Mouse (Mus musculus) R1 (cell line): Measurements from ENCODE around the gene Bmpr2.
A peak's percentile ranks its signal among the peaks of the same experiment; 100 is the strongest.

ENCODE experiments used
- DNase-seq: peaks from one replicate; pipeline ENCODE4 v3.0.0-alpha.2; 2018; ENCODE audit warnings: low read depth, low spot score

Bmpr2 gene

GRCm38 (mm10) chr1:59763164-59763768, at the start of gene Bmpr2:
TSS of gene Bmpr2 (plus strand) at chr1:59763400.
- DNase-seq: peak; percentile 84

GRCm38 (mm10) chr1:59719900-59720299, 43.3 kb upstream of the Bmpr2 start:
- peak; percentile 70 for DNase-seq

- DNase-seq: no peak
Measured at GRCm38 (mm10) chr1:59725661-59726060, 37.5 kb upstream of the Bmpr2 start.

GRCm38 (mm10) chr1:59730106-59730505, 33.1 kb upstream of the Bmpr2 start:
- DNase-seq: no peak

GRCm38 (mm10) chr1:59730737-59731136, 32.5 kb upstream of the Bmpr2 start:
- no peak for DNase-seq

GRCm38 (mm10) chr1:59734076-59734475, 29.1 kb upstream of the Bmpr2 start:
- DNase-seq: no peak

GRCm38 (mm10) chr1:59738768-59739414, 24.3 kb upstream of the Bmpr2 start:
- DNase-seq: no peak

- DNase-seq: no peak
Measured at GRCm38 (mm10) chr1:59739577-59740354, 23.4 kb upstream of the Bmpr2 start.

- DNase-seq: no peak
Measured at GRCm38 (mm10) chr1:59749047-59749446, 14.2 kb upstream of the Bmpr2 start.

GRCm38 (mm10) chr1:59749724-59750123, 13.5 kb upstream of the Bmpr2 start:
- peak; percentile 87 for DNase-seq

- DNase-seq: no peak
Measured at GRCm38 (mm10) chr1:59755298-59755697, 7.9 kb upstream of the Bmpr2 start.

GRCm38 (mm10) chr1:59758325-59758724, 4.9 kb upstream of the Bmpr2 start:
- DNase-seq: no peak

GRCm38 (mm10) chr1:59762208-59762607, 992 bp upstream of the Bmpr2 start:
- DNase-seq: peak; percentile 44

GRCm38 (mm10) chr1:59762651-59763163, 493 bp upstream of the Bmpr2 start:
- DNase-seq: peak; percentile 79

GRCm38 (mm10) chr1:59763781-59764251, 616 bp downstream of the Bmpr2 start:
- peak; percentile 56 for DNase-seq

- DNase-seq: peak; percentile 50
Measured at GRCm38 (mm10) chr1:59764407-59764971, 1.3 kb downstream of the Bmpr2 start.

- DNase-seq: no peak
Measured at GRCm38 (mm10) chr1:59765279-59765678, 2.1 kb downstream of the Bmpr2 start.

- no peak for DNase-seq
Measured at GRCm38 (mm10) chr1:59766626-59767025, 3.4 kb downstream of the Bmpr2 start.

GRCm38 (mm10) chr1:59771871-59772270, 8.7 kb downstream of the Bmpr2 start:
- no peak for DNase-seq

GRCm38 (mm10) chr1:59781080-59781479, 17.9 kb downstream of the Bmpr2 start:
- no peak for DNase-seq

- DNase-seq: no peak
Measured at GRCm38 (mm10) chr1:59788975-59789374, 25.8 kb downstream of the Bmpr2 start.

- no peak for DNase-seq
Measured at GRCm38 (mm10) chr1:59789741-59790140, 26.5 kb downstream of the Bmpr2 start.
